Mouse (Mus musculus) frontal cortex, postnatal 36 days (tissue): ENCODE data around the gene Unk.
"Not testable (repeated sequence)": the region's sequence is repeated elsewhere in the genome, so short reads cannot be mapped to it uniquely, and the experiment has no call there.

Experiments used
- DNase-seq, 2 experiments: peaks; one replicate each; pipeline ENCODE4 v3.0.0; 2022; ENCODE audit warnings: low spot score in 2 of 2

The Unk gene

DNA sequence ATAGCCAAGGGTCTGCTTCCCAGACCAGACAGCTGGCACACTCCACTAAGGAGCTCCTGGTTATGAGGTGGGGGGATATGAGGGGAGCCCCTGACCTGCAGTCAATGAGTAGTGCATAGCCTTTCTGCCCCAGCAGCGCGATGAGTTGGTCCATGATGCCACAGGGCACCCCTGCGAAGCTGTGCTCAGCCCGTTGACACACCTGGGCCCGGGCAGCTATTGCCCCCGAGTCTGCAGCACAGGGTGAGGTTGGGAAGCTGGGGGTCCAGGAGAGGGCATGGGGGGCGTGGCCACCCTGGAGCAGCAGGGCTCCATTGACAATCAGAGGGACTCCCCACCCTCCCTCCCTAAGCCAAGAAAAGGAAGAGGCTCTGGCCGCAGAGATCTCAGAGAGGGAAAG is 20.0 kb upstream of the Unk start:
- no peak for DNase-seq

DNA sequence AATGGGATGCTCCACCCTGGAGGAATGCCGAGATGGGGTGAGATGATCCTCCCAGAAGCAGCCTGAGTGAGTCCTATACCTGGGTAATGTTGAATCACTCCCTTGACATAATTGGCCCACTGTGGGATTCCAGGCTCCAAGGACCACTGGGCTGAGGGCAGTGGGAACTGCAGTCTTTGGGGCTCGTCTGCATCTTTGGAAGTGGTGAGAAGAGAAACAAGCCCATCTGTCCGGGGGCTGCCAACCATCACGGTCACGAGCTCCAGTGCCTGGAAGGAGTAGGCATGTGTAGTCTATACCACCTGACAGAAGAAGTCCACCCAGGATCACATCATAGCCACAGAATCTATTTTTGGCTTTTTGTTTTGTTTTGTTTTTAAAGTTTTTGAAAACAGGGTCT is 19.2 kb upstream of the Unk start:
- DNase-seq, result no peak

DNA sequence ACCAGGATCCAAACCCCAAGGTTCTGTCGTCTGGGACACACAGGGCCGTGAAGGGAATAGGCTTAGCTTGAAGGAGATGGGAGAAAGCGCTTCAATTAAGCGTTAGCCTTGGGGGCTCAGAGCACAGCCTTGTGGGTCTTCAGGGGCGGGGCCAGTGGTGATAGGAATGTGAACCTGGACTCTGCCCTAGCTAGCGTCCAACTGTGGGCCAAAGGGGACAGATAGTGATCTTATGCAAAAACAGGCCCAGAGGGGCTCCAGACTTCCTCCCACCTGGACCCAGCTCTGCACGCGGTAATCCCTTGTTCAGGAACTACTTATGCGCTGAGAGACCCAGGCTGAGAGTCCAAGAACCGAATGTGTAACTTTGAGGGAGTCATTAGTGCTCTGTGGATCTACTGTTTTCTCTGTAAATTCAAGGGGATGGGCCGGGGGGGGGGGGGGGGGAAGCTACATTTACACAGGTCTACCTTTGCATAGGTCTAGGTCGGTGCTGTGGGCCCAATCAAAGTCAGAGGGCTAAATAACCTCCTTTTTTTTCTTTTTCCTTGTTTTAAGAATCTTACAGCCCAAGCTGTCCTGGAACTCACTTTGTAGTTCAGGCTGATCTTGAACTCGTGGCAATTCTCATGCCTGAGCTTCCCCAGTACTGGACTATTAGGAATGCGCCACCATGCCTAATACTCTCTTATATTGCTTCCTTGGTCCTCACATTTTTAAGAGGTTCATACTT is 18.4 kb upstream of the Unk start:
- no peak for DNase-seq

DNA sequence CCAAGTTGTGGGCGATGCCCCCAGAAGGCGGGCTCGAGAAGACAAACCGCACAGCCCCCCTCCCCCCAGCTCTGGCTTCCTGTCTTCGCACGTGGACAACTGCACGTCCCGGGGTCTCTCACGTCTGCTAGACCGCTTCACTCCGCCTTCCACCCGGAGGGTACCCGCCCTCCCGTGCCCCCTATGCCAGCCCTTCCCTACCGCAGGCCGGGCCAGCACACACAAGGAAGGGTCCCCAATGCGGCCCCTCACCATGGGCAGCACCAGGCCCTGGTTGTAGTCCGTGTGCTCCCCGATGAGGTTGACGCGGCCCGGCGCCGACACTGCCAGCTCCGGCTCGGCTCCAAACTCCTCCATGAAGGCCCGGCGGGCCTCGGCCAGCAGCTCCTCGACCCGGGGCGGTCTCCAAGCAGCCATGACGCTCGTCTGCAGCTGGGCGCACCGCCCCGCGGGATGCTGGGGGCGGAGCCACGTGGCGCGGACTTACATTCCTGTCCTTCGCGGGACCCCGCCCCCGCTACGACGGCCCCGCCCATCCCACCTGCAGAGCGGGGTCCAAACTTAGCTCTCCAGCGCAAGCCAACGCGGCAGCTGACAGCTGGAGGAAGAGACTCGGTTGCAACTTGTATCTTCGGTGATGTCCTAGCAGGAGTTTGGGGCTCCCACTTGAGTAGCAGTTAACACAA is 17.7 kb upstream of the Unk start, which contains the start of gene Galk1:
Galk1 (minus strand) TSS at position 458 of the 686 bp plus-strand sequence.
- peak; percentile 73 to 85 for DNase-seq

DNA sequence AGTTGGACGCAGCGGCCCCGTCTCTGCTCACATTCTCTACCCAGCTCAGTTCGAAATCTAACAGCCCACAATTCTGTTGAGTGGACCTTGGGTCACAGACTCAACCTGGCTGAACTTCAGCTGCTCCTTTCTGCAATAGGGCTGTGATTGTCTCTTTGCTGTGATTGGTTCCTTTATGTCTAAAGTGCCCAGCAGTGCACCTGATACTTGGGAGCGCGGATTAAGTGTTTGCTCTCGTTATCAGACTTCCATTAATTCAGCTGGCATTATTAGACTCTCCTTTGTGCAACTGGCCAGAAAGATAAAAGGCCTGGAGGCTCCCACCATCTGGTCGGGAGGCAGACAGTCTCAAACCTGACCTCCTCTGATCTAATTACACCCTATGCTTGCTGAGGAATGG is 15.3 kb upstream of the Unk start:
- DNase-seq, result no peak

DNA sequence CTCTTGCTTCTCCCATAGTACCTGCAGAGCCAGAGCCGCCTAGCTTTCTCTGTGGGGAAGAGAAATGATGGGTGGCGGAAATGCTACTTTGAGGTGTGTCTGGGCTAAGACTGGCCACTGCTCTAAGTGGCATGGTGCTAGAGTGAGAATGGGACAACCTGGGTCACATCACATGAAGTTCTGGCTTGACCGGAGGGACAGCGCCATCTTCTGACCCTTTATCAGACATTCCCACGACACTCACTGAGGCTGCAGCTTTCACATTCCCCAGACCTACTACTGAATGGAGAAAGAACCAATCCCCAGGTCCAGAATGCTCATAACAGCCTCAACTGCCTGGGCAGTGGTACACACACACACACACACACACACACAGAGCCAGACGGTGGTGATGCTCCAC is 12.0 kb upstream of the Unk start:
- no peak for DNase-seq

DNA sequence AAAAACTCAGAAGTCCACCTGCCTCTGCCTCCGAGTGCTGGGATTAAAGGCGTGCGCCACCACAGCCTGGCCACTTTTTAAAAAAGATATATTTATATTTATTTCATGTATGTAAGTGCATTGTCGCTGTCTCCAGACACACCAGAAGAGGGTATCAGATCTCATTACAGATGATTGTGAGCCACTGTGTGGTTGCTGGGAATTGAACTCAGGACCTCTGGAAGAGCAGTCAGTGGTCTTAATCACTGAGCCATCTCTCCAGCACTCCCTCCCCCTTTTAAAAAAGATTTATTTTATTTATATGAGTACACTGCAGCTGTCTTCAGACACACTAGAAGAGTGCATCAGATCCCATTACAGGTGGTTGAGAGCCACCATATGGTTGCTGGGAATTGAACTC is 11.3 kb upstream of the Unk start:
- DNase-seq, result not testable (repeated sequence)

DNA sequence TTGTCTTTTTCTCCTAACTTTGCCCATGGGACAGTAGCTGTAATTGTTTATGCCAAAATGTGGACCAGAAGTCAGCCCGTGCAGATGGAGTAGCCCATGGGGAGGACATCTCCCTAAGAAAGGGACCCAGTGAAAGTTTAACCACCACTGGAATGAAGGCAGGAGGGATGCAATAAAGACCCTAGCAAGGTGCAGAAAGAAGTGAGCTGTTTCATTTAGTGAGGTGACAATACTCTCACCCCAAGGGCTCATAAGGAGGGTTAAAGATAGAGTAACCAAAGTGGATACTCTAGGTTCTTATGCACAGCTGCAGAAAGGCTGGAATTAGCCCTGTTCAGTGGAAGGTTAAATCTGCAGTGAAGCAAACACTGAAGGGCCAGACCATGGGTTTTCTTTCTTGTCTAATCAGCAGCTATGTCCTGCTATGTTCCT is 10.7 kb upstream of the Unk start:
- DNase-seq, result no peak

DNA sequence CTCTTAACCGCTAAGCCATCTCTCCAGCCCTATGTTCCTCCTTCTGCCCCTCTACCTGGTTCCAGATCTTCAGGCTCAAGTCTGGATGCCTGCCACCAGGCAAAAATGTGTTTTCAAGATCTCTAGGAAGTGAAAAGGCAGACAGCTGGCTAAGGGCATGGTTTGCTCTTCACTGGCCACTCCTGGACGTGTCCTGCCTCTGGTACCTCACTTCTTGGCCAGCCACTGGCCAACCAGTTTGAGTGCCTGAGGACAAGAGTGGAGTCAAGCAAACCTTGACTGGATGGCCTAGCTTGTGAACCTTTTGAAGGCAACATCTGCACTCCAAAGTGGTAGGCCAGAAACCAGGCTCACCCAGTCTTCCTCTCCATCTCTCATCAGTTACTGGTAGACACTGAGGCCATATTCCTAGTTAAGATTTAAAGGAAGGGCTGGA is 10.1 kb upstream of the Unk start:
- no peak for DNase-seq

DNA sequence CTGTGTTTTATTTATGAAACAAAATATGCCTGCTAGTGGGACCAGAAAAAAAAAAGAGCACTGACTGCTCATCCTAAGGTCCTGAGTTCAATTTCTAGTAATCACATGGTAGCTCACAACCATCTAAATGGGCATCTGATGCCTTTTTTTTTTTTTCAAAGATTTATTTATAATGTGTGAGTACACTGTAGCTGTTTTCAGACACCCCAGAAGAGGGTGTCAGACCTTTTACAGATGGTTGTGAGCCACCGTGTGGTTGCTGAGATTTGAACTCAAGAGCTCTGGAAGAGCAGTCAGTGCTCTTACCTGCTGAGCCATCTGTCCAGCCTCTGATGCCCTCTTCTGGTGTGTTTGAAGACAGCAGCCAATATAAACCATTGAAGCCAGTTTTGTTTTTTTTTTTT is 9.6 kb upstream of the Unk start:
- no peak for DNase-seq

DNA sequence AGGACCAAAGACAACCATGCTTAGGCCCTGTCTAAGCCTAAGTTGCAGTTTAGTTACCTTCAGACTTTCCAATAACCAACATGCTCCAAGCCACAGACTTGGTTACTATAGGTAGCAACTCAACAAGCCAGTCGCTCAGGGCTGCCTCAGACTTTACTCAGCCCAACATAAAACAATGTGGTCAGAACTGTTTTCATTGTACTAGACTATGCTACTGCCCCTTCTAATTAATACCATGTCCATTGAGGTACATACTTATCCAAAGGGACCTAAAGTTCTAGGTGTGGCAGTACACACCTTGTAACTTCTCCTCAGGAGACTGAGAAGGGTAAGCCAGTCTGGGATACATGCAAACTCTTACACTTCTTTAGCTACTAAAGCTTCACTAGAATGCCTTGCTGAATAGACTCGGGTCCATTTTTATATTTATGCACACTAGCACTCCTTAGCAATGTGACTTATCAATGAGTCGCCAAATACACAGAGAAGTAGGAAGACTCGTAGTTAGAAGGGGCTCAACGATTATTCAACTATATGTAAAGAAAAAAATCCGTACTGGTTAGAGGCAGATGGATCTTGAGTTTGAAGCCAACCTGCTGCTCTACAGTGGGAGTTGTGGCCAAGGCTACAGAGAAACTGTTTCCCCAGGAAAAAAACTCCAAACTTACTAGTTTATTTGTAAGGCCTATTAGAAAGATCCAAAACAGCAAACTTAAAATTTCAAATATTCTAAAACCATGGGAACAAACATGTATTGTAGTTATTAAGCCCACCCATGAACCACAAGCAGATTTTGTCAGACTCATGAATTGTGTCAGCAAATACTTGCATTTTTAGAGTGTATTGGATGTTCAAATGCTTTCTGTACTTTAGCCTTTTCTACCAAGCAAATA is 8.5 kb upstream of the Unk start:
- DNase-seq, result no peak

DNA sequence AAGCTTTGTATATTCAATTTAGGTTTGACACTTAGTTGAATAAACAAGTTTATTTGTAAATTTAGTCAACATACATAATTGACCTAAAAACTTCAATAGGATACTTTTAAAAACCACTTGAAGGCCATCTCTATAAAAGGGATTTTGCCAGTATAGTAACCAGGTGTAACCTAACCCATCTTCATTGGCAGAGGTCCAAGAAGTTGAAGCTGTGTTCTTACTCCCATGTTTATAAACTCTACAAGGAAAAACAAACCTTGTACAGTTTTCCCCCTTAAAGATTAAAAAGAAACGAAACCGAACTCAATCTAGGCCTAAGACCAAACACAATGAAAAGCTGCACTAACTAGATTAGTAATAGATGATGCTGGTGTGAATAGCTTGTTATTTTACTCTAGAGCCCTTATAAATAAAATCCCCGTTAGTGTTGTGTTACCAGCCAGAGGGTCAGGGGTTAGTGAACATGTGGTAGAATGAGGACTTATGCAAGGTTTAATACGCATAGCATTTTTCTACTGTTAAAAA is 7.8 kb upstream of the Unk start:
- no peak for DNase-seq

DNA sequence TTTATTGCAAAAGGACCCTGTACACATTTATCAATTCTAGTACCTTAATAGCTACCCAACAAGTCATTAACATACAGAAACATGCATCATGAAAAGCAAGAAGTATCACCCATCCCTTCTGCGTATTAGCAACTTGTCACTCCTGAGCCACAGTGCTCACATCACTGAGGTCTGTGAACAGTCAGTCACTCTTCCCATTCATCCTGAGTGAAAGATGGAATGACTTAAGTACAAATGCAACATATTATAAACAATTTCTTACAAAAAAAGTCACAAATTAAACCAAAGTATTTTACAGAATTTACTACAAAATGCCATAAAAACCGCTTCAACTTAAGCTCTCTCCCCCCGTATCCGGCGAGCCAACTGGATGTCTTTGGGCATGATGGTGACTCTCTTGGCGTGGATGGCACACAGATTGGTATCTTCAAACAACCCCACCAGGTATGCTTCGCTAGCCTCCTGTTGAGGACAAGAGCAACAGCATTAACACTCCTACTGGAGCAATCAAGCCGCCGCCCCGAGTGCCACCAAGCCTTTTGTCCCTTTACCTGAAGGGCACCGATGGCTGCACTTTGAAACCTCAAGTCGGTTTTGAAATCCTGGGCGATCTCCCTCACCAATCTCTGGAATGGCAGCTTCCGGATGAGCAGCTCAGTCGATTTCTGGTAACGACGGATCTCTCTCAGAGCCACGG is 6.9 kb upstream of the Unk start:
- not testable (repeated sequence) for DNase-seq

DNA sequence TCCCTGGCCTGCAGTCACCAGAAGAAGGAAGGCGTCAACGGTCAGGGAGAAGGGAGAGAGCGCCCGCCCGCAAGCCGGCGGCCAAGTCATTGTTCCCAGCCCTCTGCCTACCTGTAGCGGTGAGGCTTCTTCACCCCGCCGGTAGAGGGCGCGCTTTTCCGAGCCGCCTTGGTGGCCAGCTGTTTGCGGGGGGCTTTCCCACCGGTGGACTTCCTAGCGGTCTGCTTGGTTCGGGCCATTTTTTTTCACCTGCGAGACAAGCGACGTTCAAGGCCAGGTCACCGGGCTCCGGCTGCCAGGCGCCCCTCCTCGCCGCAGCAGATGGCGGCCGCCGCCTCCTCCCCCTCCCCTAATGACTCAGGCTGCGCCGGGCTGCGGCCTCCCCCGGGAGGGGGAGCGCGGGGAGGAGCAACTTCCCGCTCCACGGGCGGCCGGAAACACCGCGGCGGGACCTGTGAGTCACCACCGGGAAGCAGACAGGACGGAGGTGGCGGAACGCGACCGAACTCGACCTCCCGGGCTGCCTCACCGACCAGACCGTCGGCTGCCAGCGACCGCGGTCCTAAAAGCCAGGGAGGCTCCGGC is 6.3 kb upstream of the Unk start:
- DNase-seq, result peak; percentile 79 to 84

DNA sequence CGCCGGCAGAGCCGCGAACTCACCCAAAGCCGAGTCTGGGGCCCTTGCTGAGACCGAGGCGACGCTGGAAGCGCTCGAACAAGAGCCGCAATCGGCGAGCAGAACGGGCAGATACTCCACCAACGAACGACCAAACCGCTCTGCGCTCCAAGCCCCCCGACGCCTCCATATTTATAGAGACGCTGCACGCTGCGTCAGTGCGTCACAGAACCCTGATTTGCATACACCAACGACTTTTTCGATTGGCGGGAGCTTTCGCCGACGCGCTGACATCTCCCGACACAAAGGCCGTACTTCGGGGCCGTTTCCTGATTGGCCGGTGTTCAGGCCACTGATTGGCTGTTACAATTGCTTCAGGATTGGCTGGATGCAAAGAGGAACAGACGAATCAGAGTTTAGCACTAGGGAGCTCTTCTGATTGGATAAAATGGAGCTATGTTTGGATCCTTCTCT is 5.7 kb upstream of the Unk start:
- peak; percentile 94 to 98 for DNase-seq

DNA sequence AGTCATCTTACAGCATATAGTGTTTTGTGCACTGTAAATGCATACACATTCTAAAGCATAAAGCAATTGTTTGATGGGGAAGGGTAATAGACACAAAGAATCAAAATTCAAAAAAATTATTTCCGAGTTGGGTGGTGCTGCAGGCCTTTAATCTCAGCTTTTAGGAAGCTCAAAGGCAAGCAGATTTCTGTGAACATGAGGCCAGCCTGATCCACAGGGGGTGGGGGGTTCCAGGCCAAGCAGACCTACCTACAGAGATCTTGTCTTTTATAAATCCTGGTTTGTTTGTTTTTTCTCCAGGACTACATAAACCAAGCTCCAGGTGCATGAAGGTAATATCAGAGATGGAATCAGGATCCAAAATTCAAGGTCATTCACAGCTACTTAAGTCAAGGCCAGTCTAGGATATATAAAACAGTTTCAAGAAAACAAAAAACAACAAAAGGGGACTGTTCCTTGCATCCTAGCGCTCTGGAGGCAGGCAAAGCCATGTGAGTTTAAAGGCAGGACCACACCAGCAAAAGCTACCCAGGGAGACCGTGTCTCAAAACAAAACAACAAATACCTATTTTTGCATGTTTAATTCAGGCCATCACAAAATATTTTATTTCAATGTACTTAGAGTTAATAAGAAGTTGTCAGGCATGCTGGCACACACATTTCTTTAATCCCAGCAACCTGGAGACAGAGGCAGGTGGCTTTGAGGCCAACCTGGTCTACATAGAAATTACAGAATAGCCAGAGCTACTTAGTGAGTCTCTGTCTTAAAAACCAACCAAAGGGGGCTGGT is 4.9 kb upstream of the Unk start:
- no peak for DNase-seq

DNA sequence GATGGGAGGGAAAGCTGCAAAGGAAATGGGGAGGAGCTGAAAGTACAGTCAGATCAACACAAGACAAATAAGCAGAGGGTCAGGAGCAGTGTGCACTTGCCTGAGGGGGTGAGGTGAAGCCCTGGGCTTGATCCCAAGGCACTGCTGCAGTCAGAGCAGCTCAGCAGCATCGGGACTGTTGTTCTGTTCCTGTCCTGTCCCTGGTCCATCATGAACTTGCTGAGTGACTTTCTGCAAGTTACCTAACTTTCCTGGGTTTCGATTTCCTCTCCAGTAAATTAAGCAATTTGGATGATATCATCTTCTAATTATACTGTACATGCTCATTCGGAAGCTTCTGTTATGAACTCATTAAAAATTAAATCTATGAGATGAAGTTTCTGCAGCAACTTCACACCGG is 2.4 kb upstream of the Unk start, which contains the start of gene H3f3b:
H3f3b (minus strand) TSS at position 207 of the 400 bp plus-strand sequence.
- DNase-seq, result no peak

DNA sequence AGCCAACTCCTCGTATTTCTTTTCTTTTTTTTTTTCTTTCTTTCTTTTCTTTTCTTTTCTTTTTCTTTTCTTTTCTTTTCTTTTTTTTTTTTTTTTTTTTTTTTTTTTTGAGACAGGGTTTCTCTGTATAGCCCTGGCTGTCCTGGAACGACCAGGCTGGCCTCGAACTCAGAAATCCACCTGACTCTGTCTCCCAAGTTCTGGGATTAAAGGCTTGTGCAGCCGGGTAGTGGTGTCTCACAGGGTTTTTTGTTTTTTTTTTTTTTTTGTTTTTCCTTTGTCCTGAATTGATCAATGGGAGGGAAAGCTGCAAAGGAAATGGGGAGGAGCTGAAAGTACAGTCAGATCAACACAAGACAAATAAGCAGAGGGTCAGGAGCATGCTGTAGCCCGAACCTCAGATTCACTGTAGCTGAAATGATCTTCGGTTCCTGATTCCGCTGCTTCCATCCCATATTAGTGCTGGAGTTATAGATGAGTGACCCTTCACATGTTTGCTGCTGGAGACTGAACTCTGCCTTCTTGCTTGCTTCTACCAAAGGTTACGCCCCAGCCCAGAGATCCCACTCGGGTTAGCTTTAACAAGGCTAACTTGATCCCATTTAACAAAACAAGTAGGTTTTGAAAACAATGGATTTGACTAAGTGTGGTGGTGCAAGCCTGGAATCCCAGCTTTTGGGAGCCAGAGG is 1.8 kb upstream of the Unk start:
- no peak for DNase-seq

DNA sequence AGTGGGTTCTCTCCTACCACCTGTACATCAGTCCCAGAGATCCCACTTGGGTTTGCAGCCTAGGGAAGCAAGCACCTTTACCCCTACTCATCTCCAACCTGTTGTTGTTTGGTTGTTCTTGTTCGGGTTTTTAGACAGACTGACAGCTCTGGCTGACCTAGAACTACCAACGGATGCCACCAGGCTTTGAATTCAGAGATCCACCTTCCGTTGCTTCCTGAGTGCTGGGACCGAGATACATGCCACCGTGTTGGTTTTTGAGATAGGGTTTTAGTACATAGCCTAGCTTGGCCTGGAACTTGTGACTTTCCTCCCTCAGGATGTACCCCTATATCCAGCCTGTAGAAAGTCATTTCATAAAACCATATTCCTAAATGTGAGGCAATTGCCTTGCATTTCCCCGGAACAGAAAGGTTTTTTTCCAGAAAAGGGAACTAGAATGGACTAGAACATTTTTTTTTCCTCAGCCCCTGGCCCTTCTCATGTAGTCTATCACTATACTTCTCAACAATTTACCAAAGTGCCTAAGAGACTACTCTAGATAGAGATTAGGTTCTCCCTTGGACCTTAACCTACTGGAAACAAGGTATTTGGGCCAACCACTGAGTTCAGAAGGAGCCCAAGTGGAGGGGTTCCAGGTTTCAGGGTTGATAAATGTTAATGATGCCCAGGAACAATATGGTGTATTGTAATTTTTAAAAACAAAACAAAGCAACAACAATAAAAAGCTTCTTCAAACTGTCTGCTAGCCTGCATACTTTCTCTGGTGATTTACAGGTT is 846 bp upstream of the Unk start:
- no peak for DNase-seq
